Mouse (Mus musculus) lung, adult 2 months (tissue): ENCODE measurements around the gene H2-Aa.

Experiments
- CTCF ChIP-seq: fragments of 200-500 bp; IDR thresholded peaks from 2 replicates; pipeline ENCODE4 v1.5.1; 2011; ENCODE audit warnings: mild to moderate bottlenecking, low read length, control low read depth; ENCODE audit not compliant: insufficient read depth
- POLR2A ChIP-seq: fragments of 200-500 bp; IDR thresholded peaks from 2 replicates; pipeline ENCODE4 v1.6.1; 2011; ENCODE audit warnings: low read depth, mild to moderate bottlenecking, control low read depth, low read length, borderline replicate concordance; ENCODE audit errors: extremely low read depth

DNA sequence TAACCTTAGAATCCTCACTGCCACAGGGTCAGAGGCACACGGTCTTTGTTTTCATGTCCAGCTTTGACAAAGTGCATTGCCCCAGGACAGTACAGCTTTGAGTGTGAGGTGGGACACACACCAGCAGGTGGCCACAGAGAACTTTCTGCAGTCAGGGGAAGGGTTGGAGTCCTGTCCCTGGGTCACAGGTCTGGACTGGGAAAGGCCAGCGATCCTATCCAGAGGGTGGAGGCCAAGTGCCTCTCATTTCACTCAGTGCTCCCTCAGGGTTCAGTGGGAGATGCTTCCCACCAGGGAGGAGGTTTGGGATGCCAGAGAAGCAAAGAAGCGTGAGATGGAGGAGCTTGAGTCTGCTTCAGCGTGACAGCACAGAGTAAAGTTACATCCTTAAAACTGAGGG lies 36.0 kb downstream of the H2-Aa start:
- TF ChIP-seq CTCF (peak; percentile 30; the same call in 1 of the 2 replicates), POLR2A (no peak)
